Mouse (Mus musculus) liver, adult 2 months (tissue): ENCODE measurements at regions not wholly inside any gene's neighbourhood (a gene's known extent, or its start where the extent isn't known, plus 50 kb on each side); places are given as distances from the start of the nearest gene placed in this dataset.

Experiments
- DNase-seq: peaks from one replicate; pipeline ENCODE4 v3.0.0-alpha.2; 2011; ENCODE audit warnings: low read depth, low spot score; ENCODE audit errors: extremely low read depth
- H3K27ac ChIP-seq: fragments of 200-500 bp; replicated peaks from 2 replicates; pipeline ENCODE4 v1.5.1; 2012; ENCODE audit warnings: low read depth, mild to moderate bottlenecking, control low read depth, inconsistent platforms, low read length; ENCODE audit not compliant: insufficient read depth
- H3K27me3 ChIP-seq: fragments of 200-500 bp; 2 replicates; pipeline ENCODE4 v1.6.1; 2012; ENCODE audit warnings: mild to moderate bottlenecking, moderate library complexity, low read length, inconsistent platforms; ENCODE audit not compliant: control insufficient read depth, insufficient read depth
- H3K36me3 ChIP-seq: fragments of 200-500 bp; 2 replicates; pipeline ENCODE4 v1.6.1; 2012; ENCODE audit warnings: low read length, inconsistent platforms; ENCODE audit not compliant: control insufficient read depth, insufficient read depth
- H3K4me1 ChIP-seq: fragments of 200-500 bp; 2 replicates; pipeline ENCODE4 v1.6.1; 2011; ENCODE audit warnings: low read length; ENCODE audit not compliant: control insufficient read depth, insufficient read depth
- H3K4me3 ChIP-seq: fragments of 200-500 bp; 2 replicates; pipeline ENCODE4 v1.5.1; 2011; ENCODE audit warnings: low read depth, mild to moderate bottlenecking, control low read depth, low read length, moderate library complexity; ENCODE audit not compliant: insufficient read depth
- H3K79me2 ChIP-seq: fragments of 200-500 bp; 2 replicates; pipeline ENCODE4 v1.6.1; 2012; ENCODE audit warnings: inconsistent platforms, mild to moderate bottlenecking, low read length, moderate library complexity; ENCODE audit not compliant: control insufficient read depth, insufficient read depth
- H3K9ac ChIP-seq: fragments of 200-500 bp; 2 replicates; pipeline ENCODE4 v1.6.1; 2012; ENCODE audit warnings: low read depth, mild to moderate bottlenecking, control low read depth, inconsistent platforms, low read length
- CTCF ChIP-seq: fragments of 200-500 bp; IDR thresholded peaks from 2 replicates; pipeline ENCODE4 v1.5.1; 2011; ENCODE audit warnings: low read depth, low read length, control low read depth
- POLR2A ChIP-seq: fragments of 200-500 bp; IDR thresholded peaks from 2 replicates; pipeline ENCODE4 v1.6.1; 2011; ENCODE audit warnings: low read length, control low read depth; ENCODE audit not compliant: insufficient read depth; ENCODE audit errors: extremely low read depth
- WGBS: fragments of 180-500 bp; shearing (Covaris S2); methylation state at CpG from one replicate; pipeline ENCODE4 v1.1.7; 2018; 5-methylcytosine and 5-hydroxymethylcytosine counted together

- TF ChIP-seq CTCF (no peak), POLR2A (no peak)
- H3K9ac ChIP-seq: no peak overlapping the region
- no peaks in the 10 kb centered on the region for H3K27me3 ChIP-seq
- no peaks in the 10 kb centered on the region for H3K36me3 ChIP-seq
- 32% methylated on average over 5 of the region's 5 CpGs for WGBS
- no peaks in the 10 kb centered on the region for H3K79me2 ChIP-seq
- DNase-seq: peak; percentile 95
- H3K4me1 ChIP-seq: no peaks in the 10 kb centered on the region
- H3K27ac ChIP-seq: no peak overlapping the region
- H3K4me3 ChIP-seq: no peak overlapping the region
Measured at GRCm38 (mm10) chr13:73039731-73040130, 220.5 kb upstream of the Irx4 start.

- no peak overlapping the region for H3K9ac ChIP-seq
- 65% methylated on average over 14 of the region's 14 CpGs for whole genome bisulfite sequencing
- no peak overlapping the region for H3K27ac ChIP-seq
- no peak for TF ChIP-seq POLR2A
- no peak for TF ChIP-seq CTCF
- no peak for DNase-seq
- H3K4me1 ChIP-seq: no peaks in the 10 kb centered on the region
- no peak overlapping the region for H3K4me3 ChIP-seq
- H3K36me3 ChIP-seq: no peaks in the 10 kb centered on the region
- no peaks in the 10 kb centered on the region for H3K27me3 ChIP-seq
- no peaks in the 10 kb centered on the region for H3K79me2 ChIP-seq
Measured at GRCm38 (mm10) chr13:73041233-73042040, 218.8 kb upstream of the Irx4 start.

DNA sequence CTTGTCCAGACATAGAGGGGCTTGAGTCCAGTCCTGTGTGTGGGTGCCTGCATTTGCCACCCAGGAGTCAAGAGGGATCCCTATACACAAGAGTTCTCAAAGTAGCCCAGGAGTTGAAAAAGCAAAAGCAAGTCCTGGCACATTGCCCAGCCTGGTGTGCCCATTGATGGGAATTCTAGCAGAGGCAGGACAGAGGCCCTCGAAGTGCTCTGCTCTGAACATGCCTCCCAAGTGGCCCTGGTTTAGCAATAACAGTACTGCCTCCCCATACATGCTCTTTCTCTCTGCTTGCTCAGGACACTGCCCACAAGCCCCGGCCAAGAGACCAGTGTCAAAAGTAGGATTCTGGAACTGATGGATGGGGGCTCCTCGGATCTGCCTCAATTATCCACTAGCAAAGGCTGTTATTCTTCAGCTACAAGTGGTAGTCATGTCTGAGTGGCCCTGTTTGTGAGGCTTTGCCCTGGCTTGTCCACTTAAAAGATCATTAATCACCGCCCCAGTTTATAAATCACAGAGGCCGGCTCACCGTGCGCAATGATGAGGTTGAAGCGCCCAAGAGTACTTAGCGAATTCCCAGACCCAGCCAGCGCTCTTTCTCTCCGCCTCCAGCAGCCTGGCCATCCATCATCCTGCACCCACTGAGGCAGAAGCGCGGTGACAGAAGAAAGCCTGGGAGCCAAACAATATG lies 190.3 kb upstream of the Irx4 start:
- no peak for TF ChIP-seq POLR2A
- no peak for TF ChIP-seq CTCF
- 83% methylated on average over 13 of the region's 13 CpGs for WGBS
- no peak for DNase-seq

GRCm38 (mm10) chr13:73070531-73070908 lies 189.8 kb upstream of the Irx4 start:
- 75% methylated on average over 7 of the region's 7 CpGs for WGBS

More for the DNA sequence above, 190.3 kb upstream of the Irx4 start:
- Histone ChIP-seq H3K9ac (no peak overlapping the region), H3K4me3 (no peak overlapping the region), H3K4me1 (no peaks in the 10 kb centered on the region), H3K79me2 (no peaks in the 10 kb centered on the region), H3K27ac (no peak overlapping the region), H3K27me3 (no peaks in the 10 kb centered on the region), H3K36me3 (no peaks in the 10 kb centered on the region)

DNA sequence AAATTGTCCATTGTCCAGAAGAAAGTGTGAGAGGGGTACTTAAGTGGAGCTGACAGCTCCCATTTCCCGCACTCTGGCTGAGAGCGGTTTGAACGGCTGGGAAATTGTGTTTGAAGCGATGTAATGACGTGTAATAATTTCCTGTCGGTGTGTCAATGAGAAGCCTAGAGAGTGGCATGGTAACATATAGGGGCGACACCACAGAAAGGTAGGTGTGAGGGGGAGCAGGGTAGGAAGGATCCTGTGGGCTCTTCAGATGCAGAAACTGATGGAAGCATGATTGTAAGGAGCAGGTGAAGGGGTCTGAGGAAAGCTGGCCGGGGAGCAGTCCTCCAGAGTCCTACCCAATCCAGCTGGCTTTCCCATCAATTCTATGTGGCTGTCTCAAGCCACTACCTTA lies 189.2 kb upstream of the Irx4 start:
- H3K27me3 ChIP-seq: no peaks in the 10 kb centered on the region
- WGBS: 84% methylated on average over 8 of the region's 8 CpGs
- no peaks in the 10 kb centered on the region for H3K79me2 ChIP-seq
- TF ChIP-seq CTCF (no peak), POLR2A (no peak)
- no peak overlapping the region for H3K9ac ChIP-seq
- no peak for DNase-seq
- no peaks in the 10 kb centered on the region for H3K36me3 ChIP-seq
- no peak overlapping the region for H3K27ac ChIP-seq
- H3K4me1 ChIP-seq: no peaks in the 10 kb centered on the region
- no peak overlapping the region for H3K4me3 ChIP-seq

More at GRCm38 (mm10) chr13:73070531-73070908, 189.8 kb upstream of the Irx4 start:
- no peaks in the 10 kb centered on the region for H3K27me3 ChIP-seq
- H3K4me3 ChIP-seq: no peak overlapping the region
- no peaks in the 10 kb centered on the region for H3K36me3 ChIP-seq
- no peak overlapping the region for H3K9ac ChIP-seq
- TF ChIP-seq CTCF (no peak), POLR2A (no peak)
- DNase-seq: no peak
- H3K4me1 ChIP-seq: no peaks in the 10 kb centered on the region
- no peaks in the 10 kb centered on the region for H3K79me2 ChIP-seq
- H3K27ac ChIP-seq: no peak overlapping the region
